ENCODE assay signal across 10 mouse cellular contexts in the genomic region with DNA sequence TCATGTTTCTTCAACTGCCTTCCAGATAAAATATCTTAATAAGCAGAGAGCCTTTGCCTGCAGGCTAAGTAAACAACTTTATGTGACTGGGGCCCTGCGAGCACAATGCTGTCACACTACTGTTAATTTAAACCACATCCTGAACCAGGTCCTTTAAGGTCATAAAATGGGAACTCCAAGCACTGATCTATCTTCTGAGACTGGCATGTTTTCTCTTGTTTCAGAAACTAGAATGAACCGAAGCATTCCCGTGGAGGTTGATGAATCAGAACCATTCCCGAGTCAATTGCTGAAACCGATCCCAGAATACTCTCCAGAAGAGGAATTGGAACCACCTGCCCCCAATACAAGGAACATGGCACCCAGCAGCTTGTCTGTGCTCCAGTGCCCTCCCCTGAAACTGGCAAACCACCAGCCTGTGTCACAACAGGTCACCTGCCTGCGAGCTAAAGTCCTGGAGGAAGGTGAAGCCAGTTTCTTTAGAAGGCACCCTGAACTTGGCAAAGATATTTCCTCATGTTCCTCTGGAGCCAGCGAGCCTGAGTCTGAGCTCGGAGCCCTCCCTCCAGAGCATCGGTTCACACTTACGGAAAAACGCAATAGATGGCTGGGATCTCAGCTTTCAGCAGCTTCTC. TPM values are rescaled to one million over a fixed set of nuclear protein-coding genes. Genes with fewer than 3 reads are reported as not detected.
DNase-seq lines count a peak whose midpoint lies in the region; ATAC-seq lines count a peak whose summit lies in the region.
"Had no signal": no experiment of that assay in that cellular context is flagged by ENCODE, and none has a peak within 500 bp of the region (broad histone marks: within the 10 kb centered on the region; RNA-seq: fewer than 3 reads in every experiment).

No protein-coding gene starts in this region.

- H3K4me3 ChIP-seq in limb, embryonic 13.5 days: no peak overlapping the region
- H3K4me3 ChIP-seq: heart, embryonic 15.5 days had no signal

- H3K4me2 ChIP-seq in limb, embryonic 13.5 days (replicated peaks): no peak overlapping the region
- H3K4me2 ChIP-seq: heart, embryonic 15.5 days had no signal

- H3K9ac ChIP-seq in limb, embryonic 13.5 days: no peak overlapping the region
- H3K9ac ChIP-seq: heart, embryonic 15.5 days had no signal

- H3K27me3 ChIP-seq in limb, embryonic 13.5 days: no peaks in the 10 kb centered on the region
- H3K27me3 ChIP-seq: heart, embryonic 15.5 days had no signal

- 0 out of 2 replicates have a peak overlapping the region, but pooled peaks have one; percentile 17 for H3K27ac ChIP-seq in limb, embryonic 13.5 days
- H3K27ac ChIP-seq: heart, embryonic 15.5 days; macrophage had no signal

- peak; percentile 60 to 70 for DNase-seq in cerebellum, postnatal 10 days
- no peak for DNase-seq in cerebellum, postnatal 4 days (ENCODE audit: low spot score in 2 of 2)
- DNase-seq in 416B (ENCODE audit: low read depth): peak; percentile 87
- peak; percentile 86 for DNase-seq in fibroblast of lung, adult 2 months (ENCODE audit: low read depth)
- DNase-seq in right cerebral cortex, postnatal 10 days (ENCODE audit: low spot score in 2 of 2): no peak
- no peak for DNase-seq in left cerebral cortex, postnatal 10 days (ENCODE audit: extremely low spot score in 1 of 2, low spot score in 2 of 2)
- DNase-seq in yolk sac, embryonic 10.5 days (ENCODE audit: low spot score): no peak

- peaks cover 47% of the 10 kb centered on the region for H3K4me1 ChIP-seq in limb, embryonic 13.5 days

- WGBS in limb, embryonic 13.5 days: 45% methylated on average over 11 of the region's 11 CpGs

- no peak for ATAC-seq in limb, embryonic 13.5 days (ENCODE audit: low FRiP score, low read depth)

- no peaks in the 10 kb centered on the region for H3K9me3 ChIP-seq in limb, embryonic 13.5 days
- H3K9me3 ChIP-seq: heart, embryonic 15.5 days had no signal

- intact Hi-C loops in left cerebral cortex, postnatal 10 days (cut with DNase I): no loop called here

- H3K36me3 ChIP-seq in limb, embryonic 13.5 days: peaks cover 13% of the 10 kb centered on the region; the same call in 1 of the 2 replicates

RNA-seq across cellular contexts. Expression of a gene that starts 13.0 kb away (rescaled TPM):
- 8.5 and 9.0 TPM in 2 replicates for polyA plus RNA-seq in limb, embryonic 13.5 days (2015; fragmentation: Nextera tagmentation; extraction: Ambion mirVana)
- 1 to 10 TPM in 1 of 2 experiments, under 1 TPM in 1; 0.47 to 1.2 TPM for total RNA-seq in left cerebral cortex, postnatal 10 days (2021)

Comparison
In these comparisons a context has a peak if more than half of its experiments do, and no peak if none do; other contexts are left out.
1. DNase-seq: peak in cerebellum, postnatal 10 days (2 of 2), 416B (single experiment) and fibroblast of lung, adult 2 months (single experiment); none in cerebellum, postnatal 4 days (0 of 2), right cerebral cortex, postnatal 10 days (0 of 2), left cerebral cortex, postnatal 10 days (0 of 2) and yolk sac, embryonic 10.5 days (single experiment).